Mouse (Mus musculus) brain, embryonic 14.5 days (tissue): ENCODE data around the gene Selp. TPM values are rescaled to one million over a fixed set of nuclear protein-coding genes. Genes with fewer than 3 reads are reported as not detected.
A peak's percentile ranks its signal among the peaks of the same experiment; 100 is the strongest.

Source experiments
- DNase-seq: peaks from one replicate; pipeline ENCODE4 v3.0.0-alpha.2; 2011; ENCODE audit warnings: low read depth
- CTCF ChIP-seq: fragments of 200-500 bp; IDR thresholded peaks from 2 replicates; pipeline ENCODE4 v1.5.1; 2012; ENCODE audit warnings: inconsistent platforms, mild to moderate bottlenecking, moderate library complexity, borderline replicate concordance; ENCODE audit not compliant: insufficient read depth, insufficient read length; ENCODE audit errors: extremely low read depth
- POLR2A ChIP-seq: fragments of 200-500 bp; IDR thresholded peaks from 2 replicates; pipeline ENCODE4 v1.6.1; 2012; ENCODE audit warnings: mild to moderate bottlenecking, inconsistent platforms, borderline replicate concordance; ENCODE audit not compliant: poor library complexity, insufficient read depth, insufficient read length, severe bottlenecking; ENCODE audit errors: extremely low read depth
- polyA plus RNA-seq: library from polyadenylated mRNA; depleted of rRNA; stranded (reverse); fragments of >200 nt; gene quantifications from 2 replicates; pipeline ENCODE4 v1.2.3, GENCODE M21; 2012; rRNA removed

The Selp gene
- polyA plus RNA-seq, 1 experiment: not detected

DNA sequence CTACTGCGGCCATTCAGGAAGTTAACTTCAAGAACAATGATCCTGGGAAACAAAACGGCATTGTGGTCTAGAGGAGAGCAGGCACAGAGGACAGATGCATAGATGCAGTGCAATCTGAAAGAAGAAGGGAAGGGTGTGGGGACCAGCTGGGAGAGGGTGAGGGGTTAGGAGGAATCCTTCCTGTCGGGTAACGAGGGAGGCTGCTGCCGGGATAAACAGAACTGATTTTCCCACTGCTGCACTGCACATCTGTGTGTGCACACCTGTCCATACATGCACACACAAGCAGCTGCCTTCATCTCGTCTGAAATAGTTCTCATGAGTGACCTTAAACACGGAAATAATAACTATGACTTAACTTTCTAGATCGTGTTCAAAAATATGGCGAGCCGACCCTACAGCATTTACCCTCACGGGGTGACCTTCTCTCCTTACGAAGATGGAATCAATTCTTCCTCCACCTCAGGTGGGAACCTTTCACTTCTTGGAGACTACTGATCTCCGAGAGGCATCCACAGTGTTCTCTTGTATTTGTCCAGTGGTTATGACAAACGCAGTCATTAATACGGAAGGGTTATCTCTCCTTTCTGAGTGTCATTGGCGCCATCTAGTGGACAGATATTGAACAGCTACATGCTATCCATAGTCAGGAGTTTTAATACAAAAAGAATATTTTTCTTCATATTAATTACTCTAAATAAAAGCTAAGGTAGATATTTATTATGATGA is 69.2 kb downstream of the Selp start:
- DNase-seq: peak; percentile 82
- TF ChIP-seq POLR2A: no peak
- peak; percentile 55; the same call in 1 of the 2 replicates for TF ChIP-seq CTCF

DNA sequence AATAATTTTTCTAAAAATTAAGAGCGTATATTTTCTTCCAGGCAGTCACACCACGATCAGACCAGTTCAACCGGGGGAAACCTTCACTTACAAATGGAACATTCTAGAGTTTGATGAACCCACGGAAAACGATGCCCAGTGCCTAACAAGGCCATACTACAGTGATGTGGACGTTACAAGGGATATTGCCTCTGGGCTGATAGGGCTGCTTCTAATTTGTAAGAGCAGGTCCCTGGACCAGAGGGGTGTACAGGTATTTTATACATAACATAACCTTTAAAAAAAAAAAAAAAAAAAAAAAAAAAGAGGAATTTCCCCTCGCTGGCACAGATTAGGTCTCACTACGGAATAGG is 69.8 kb downstream of the Selp start:
- DNase-seq: no peak
- TF ChIP-seq CTCF (no peak), POLR2A (no peak)

DNA sequence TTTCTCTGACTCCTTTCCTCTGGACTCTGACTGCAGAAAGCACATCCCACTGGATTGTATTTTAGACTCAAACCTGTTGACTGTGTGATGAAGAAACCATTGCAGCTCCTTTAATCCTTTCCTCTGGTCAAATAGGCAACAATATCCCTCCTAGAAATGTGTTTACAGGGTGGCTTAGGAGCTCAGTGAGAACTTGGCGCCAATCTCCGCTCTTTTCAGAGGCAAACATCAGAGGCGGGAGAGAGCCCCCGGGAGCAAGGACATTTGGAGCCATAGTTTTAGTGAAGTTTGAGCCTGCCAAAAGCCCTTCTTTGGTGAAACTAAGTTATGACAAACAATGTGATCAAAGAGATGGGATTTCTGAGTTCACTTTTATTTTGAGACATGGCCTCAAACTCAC is 70.3 kb downstream of the Selp start:
- TF ChIP-seq POLR2A (no peak), CTCF (no peak)
- DNase-seq: peak; percentile 48

DNA sequence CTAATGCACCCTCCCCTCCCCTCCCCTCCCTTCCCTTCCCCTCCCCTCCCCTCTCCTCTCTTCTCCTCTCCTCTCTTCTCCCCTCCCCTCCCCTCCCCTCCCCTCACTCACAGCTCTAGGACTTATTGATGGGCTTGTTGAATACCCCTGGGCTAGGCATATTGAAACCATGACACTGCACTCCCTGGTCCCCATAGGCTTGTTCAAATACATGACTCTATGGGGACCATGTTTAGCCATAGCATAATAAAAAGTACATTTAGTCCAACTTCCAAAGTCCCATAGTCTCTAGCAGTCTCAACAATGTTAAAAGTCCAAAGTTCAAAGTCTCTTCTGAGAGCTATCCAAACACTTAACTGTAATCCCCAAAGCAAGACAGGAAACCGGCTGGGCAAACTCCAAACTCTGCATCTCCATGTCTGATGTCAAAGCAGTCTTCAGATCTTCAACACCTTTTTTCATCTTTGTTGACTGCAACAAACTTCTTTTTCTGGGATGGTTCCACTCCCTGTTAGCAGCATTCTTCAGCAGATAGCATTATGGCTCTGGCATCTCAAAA is 72.0 kb downstream of the Selp start:
- no peak for DNase-seq
- TF ChIP-seq POLR2A: no peak
- no peak for TF ChIP-seq CTCF

DNA sequence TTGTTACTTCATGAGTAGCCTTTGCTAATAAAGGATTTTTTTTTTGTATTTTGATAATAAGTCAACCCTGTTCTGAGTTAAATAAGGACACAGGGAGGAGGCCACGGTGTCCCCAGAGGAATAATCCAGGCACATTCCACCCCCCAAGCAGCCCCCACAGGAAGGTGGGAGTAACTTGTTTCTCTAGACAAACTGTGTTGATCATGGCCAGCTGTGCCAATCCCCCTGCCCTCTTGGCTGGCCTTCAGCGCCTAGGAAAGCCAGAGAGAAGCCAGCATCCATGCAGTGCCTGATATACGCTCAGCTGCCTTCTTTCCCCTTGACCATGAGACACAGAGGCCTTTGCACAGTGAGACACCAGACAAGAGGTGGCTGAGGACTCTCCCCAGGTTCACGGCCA is 84.5 kb downstream of the Selp start:
- TF ChIP-seq CTCF: no peak
- TF ChIP-seq POLR2A: no peak
- DNase-seq: no peak

Other genes with a start within 250 kb of the Selp start
- gene Scyl3, start 186.2 kb upstream of the Selp start, polyA plus RNA-seq: 17.2 and 18.2 TPM in 2 replicates
- 8.2 and 13.0 TPM in 2 replicates for gene BC055324, start 120.5 kb upstream of the Selp start, polyA plus RNA-seq
- gene Mettl18, start 120.4 kb upstream of the Selp start, polyA plus RNA-seq: 3.0 and 3.5 TPM in 2 replicates
- 0.03 and 0.05 TPM in 2 replicates for gene Sele, start 67.0 kb upstream of the Selp start, polyA plus RNA-seq
- 0.12 TPM in 1 of 2 replicates, not detected in the other for gene Sell, start 53.3 kb upstream of the Selp start, polyA plus RNA-seq
- 0.16 and 0.36 TPM in 2 replicates for gene F5, start 36.6 kb downstream of the Selp start, polyA plus RNA-seq
- gene Slc19a2, start 133.8 kb downstream of the Selp start, polyA plus RNA-seq: 8.3 and 8.5 TPM in 2 replicates
- 8.9 and 13.0 TPM in 2 replicates for gene Ccdc181, start 160.3 kb downstream of the Selp start, polyA plus RNA-seq
- gene Nme7, start 188.9 kb downstream of the Selp start, polyA plus RNA-seq: 18.4 and 19.2 TPM in 2 replicates
- 10.7 and 12.3 TPM in 2 replicates for gene Blzf1, start 192.2 kb downstream of the Selp start, polyA plus RNA-seq